Mouse (Mus musculus): ENCODE measurements around the gene Kng1.
"Not testable (repeated sequence)": the region's sequence is repeated elsewhere in the genome, so short reads cannot be mapped to it uniquely, and the experiment has no call there.

DNA sequence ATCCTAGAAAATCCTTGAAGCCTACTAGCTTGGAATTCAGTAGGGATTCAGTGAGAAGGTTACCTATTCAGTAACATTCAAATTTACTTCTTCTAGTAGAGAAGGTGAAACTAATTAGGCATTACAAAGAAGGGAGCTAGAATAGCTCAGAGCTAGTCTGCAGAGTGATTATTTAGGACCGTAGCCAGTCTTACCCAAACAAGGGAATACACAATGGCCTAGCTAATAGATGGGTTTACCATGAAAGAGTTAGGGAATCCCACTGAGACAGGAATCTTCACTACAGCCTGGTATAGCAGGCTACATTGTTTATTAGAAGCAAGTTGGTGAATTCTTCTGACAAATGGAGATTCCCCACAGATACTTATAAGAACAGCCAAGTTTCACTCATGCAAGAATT, 37.1 kb upstream of the Kng1 start:
- not testable (repeated sequence) for TF ChIP-seq CTCF (conservative IDR thresholded peaks at IDR 0.05 in 1 of 2, IDR thresholded peaks at IDR 0.05 in 1 of 2; ENCODE audit: low read depth in 2 of 2, low read length in 2 of 2); POLR2A (IDR thresholded peaks at IDR 0.05; ENCODE audit: low read depth, low read length); POLR2AphosphoS2 (IDR thresholded peaks at IDR 0.05; ENCODE audit: low read depth, low read length); USF1 (IDR thresholded peaks at IDR 0.05; ENCODE audit: low read depth, low read length)

Data from CH12.LX (cell line).